Mouse (Mus musculus): ENCODE results near the gene Gm21693.
"Not testable (repeated sequence)": the region's sequence is repeated elsewhere in the genome, so short reads cannot be mapped to it uniquely, and the experiment has no call there.

Gene Gm21693

DNA sequence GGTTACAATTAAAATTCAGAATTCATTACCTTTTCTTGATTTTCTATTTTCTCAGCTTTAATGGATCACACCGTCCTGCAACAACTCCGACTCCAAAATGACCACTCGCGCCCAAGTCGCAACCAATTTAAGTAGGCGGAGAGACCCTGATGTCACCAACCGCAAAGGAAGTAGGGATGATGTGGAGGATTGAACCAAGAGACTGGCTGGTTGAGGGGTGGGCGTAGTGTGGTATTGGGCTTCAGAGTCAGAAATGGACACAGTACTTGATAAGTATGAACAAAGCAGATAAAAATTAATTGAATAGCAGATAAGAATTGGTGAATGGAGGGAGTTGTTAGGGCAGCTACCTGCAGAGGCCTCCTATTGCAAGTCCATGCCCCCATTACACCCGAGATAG is at the start of gene Gm21693:
Gene Gm21693 (minus strand): TSS at position 101 of the 400 bp plus-strand sequence.
- in situ Hi-C loops (cut with MboI), result not testable (repeated sequence)

GRCm38 (mm10) chrY:3340661-3341060 is 4.5 kb downstream of the Gm21693 start:
- in situ Hi-C loops (cut with MboI), result not testable (repeated sequence)

- in situ Hi-C loops (cut with MboI), result not testable (repeated sequence)
These were observed 38.8 kb downstream of the Gm21693 start, which contains the start of gene Gm21677 for GRCm38 (mm10) chrY:3306349-3306748. Gene Gm21677, minus strand, starts transcription at chrY:3306449.

Data from mature B cell (primary cell).